ENCODE assay signal across 1 mouse cellular context in genomic region chr14:31659501-31660181, GRCm38 (mm10).
TF ChIP-seq lines count a peak whose summit lies in the region.

No protein-coding gene starts in this region.

TF ChIP-seq in CH12.LX, 34 proteins besides CTCF, POLR2A, EP300 and RAD21 (continued from another document):
- peak; percentile 85 for TF ChIP-seq JUN (IDR thresholded peaks at IDR 0.05; ENCODE audit: insufficient read depth, low read depth, low read length)
